Mouse (Mus musculus): ENCODE measurements around the gene Rbpjl.

DNA sequence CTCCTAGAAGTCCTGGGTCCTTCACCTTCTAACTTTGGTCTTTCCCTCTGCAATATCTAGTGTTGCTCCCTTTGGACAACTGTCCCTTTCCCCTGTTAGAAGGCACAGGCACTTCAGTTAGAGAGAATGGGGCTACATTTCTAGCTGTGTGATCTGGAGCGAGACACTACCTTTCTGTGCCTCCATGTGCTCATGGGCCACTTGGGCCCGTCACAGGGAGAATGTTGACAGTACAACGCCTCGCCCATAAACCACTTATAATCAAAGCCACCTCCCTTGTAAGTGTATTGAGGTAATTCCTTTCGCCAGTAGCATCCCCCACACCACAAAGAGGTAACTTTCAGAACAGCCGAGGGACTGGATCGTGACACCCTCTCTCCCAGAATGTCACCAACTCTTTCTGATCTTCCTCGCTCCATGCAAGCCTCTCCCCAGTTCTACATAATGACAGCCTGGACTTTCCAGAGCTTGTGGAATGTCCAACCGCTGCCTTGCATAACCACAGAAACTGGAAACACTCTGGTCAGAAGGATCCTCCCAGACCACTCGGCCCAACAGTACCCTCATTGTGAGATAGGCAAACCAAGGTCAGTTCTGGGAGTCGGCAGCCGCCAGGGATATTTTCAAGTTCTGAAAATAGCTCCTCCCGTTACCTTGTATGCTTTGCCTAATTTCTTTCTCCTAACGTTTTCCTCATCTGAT, 46.6 kb downstream of the Rbpjl start:
- no peak for TF ChIP-seq CTCF (IDR thresholded peaks at IDR 0.05; ENCODE audit: low read depth, low read length)
- no peak for TF ChIP-seq GATA1 (IDR thresholded peaks at IDR 0.05; ENCODE audit: borderline replicate concordance, low read length)
- TF ChIP-seq POLR2AphosphoS5 (IDR thresholded peaks at IDR 0.05; ENCODE audit: insufficient replicate concordance, low read depth, low read length), result no peak
- TF ChIP-seq TAL1 (conservative IDR thresholded peaks at IDR 0.05; ENCODE audit: low read depth, low read length), result no peak
- no peak for TF ChIP-seq GATA2 (IDR thresholded peaks at IDR 0.05; ENCODE audit: borderline replicate concordance, low read depth, low read length)

Data from G1E (cell line).